In the genomic region with DNA sequence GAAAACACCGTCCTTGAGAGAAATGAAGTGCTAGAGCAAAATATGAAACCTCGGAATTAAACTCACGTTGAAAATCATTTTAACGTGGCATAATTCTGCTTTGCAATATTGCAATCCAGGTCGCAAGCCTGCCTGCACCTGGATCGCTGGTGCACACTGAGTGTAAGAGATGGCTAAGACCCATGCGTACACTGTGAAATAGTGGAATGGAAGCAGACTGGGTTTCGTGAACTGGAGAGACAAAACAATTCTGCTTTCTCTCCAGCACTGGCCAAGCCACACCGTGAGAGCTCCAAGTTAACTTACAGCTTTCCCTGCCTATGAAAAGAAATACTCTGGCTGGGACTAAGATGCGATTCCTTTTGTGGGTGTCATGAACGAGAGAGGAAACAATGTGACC, we compare ENCODE assay signal across 17 mouse cellular contexts. TPM values are rescaled to one million over a fixed set of nuclear protein-coding genes. Genes with fewer than 3 reads are reported as not detected.
"Had no signal": no experiment of that assay in that cellular context is flagged by ENCODE, and none has a peak within 500 bp of the region (broad histone marks: within the 10 kb centered on the region; RNA-seq: fewer than 3 reads in every experiment).

No protein-coding gene starts in this region.

- H3K27ac ChIP-seq: limb, embryonic 10.5 days; liver, embryonic 15.5 days; midbrain, embryonic 10.5 days; neural tube, embryonic 15.5 days had no signal

- H3K4me1 ChIP-seq: liver, embryonic 15.5 days; midbrain, embryonic 10.5 days; neural tube, embryonic 15.5 days had no signal

- H3K4me2 ChIP-seq: liver, embryonic 11.5 days; liver, embryonic 15.5 days; lung, embryonic 14.5 days; neural tube, embryonic 15.5 days had no signal

- H3K27me3 ChIP-seq: liver, embryonic 15.5 days; neural tube, embryonic 15.5 days had no signal

- DNase-seq: kidney, postnatal 10 days; lung, embryonic 14.5 days; lung, postnatal 10 days; lung, postnatal 4 days; midbrain, embryonic 14.5 days; right cerebral cortex, postnatal 4 days; spleen, adult 18-20 months; thymus, adult 18-20 months; thymus, postnatal 14 days had no signal

- H3K36me3 ChIP-seq: limb, embryonic 10.5 days; liver, embryonic 15.5 days; midbrain, embryonic 10.5 days; neural tube, embryonic 15.5 days had no signal

- H3K4me3 ChIP-seq: limb, embryonic 10.5 days; liver, embryonic 15.5 days; midbrain, embryonic 10.5 days; myocyte; neural tube, embryonic 15.5 days had no signal

- H3K9ac ChIP-seq: liver, embryonic 15.5 days; lung, embryonic 14.5 days; neural tube, embryonic 15.5 days had no signal

- H3K9me3 ChIP-seq: limb, embryonic 10.5 days; liver, embryonic 15.5 days; midbrain, embryonic 10.5 days; neural tube, embryonic 15.5 days had no signal

RNA-seq across cellular contexts. Expression of a gene that starts 51.1 kb away (rescaled TPM):
- total RNA-seq: megakaryocyte, adult 5-6 weeks had no signal
- polyA plus RNA-seq: large intestine, adult 2 months; myocyte had no signal
